Mouse (Mus musculus): ENCODE results near the gene Clcn6.

- TF ChIP-seq CTCF (IDR thresholded peaks at IDR 0.05; ENCODE audit: borderline replicate concordance, insufficient read depth, low read depth, low read length) (no peak), POLR2A (IDR thresholded peaks at IDR 0.05; ENCODE audit: borderline replicate concordance, insufficient read depth, low read length) (no peak)
Measured at GRCm38 (mm10) chr4:148033858-148034410, 4.7 kb downstream of the Clcn6 start.
